Mouse (Mus musculus) gastrocnemius, postnatal 14 days (tissue): Measurements from ENCODE around the gene Gm15013. TPM values are rescaled to one million over a fixed set of nuclear protein-coding genes. Genes with fewer than 3 reads are reported as not detected.
"Not testable (repeated sequence)": the region's sequence is repeated elsewhere in the genome, so short reads cannot be mapped to it uniquely, and the experiment has no call there.

Experiments
- DNase-seq: peaks from one replicate; pipeline ENCODE4 v3.0.0; 2021; ENCODE audit warnings: mixed read lengths
- intact Hi-C: fragments of 180-260 bp; cut with DNase I; formaldehyde crosslinking; loops from one replicate; pipeline ENCODE4 v1.15.1; 2025; ENCODE audit warnings: low total_unique reads
- long read RNA-seq, 2 experiments: library from polyadenylated mRNA; stranded (forward); transcript quantifications; one replicate each; pipeline ENCODE4 v2.0.0; 2021
- total RNA-seq, 2 experiments: library from RNA; stranded (reverse); gene quantifications; 2 replicates each; pipeline ENCODE4 v1.2.3; 2021

Gm15013 gene
- total RNA-seq, result not detected
- long read RNA-seq, experiment 1, result 0 reads
- long read RNA-seq, experiment 2, result 0 reads

DNA sequence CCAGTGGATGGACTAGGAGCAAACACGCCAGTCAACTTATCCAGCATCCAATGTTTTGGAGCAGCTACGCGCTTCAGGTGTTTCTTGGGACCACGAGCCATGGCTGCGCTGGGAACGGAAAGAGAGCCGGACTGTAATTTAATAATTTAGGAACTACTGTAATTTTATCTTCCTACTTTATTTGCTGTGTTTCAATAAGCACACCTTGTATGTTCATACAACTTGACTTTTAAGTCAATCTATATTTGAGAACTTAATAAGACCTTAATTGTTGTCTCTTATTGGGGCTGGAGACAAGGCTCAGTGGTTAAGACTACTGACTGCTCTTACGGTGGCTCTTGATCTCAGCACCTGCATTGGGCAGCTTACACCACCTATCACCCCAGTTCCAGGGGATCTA lies at the start of gene Gm15013:
Gene Gm15013, minus strand, starts transcription at position 101 of the 400 bp plus-strand sequence.
- DNase-seq, result no peak
- intact Hi-C loops, result no loop called here

DNA sequence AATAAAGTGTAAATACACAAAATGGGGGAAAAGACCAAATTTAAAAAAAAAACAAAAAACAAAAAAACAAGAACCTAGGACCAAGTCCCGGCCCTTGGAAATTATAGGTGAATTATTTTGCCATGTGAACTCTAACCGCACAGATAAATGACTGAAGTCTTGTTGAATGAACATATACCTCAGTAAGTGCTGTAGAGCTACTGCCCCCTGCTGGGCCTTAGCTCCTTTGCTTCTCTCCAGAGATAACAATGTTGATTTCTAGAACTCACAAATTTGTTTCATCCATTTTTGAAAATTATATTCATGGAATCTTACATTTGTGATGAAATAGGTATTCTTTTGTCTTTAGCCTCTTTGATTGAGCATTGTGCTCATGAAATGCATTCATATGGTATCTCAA lies 48.3 kb upstream of the Gm15013 start:
- intact Hi-C loops, result no loop called here
- DNase-seq, result no peak

DNA sequence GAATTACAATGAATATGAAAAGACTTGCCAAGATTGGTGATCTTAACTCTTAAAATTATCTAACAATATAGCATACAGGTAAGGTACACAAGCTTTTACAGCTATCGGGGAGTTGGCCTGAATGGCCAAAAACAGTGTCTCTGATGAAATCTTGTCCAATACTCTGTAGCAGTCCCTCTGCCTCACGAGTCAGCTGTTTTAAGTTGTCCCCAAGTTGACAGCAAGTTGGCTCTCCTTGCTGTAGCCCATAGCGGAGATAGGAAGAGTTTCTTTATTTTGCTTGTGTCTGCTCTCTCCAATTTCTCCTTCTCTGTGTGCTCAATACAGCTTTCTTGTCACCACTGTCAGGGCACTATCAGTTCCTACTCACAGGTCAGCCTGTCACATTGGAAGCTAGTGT lies 44.4 kb upstream of the Gm15013 start:
- DNase-seq, intact Hi-C loops: not testable (repeated sequence)

DNA sequence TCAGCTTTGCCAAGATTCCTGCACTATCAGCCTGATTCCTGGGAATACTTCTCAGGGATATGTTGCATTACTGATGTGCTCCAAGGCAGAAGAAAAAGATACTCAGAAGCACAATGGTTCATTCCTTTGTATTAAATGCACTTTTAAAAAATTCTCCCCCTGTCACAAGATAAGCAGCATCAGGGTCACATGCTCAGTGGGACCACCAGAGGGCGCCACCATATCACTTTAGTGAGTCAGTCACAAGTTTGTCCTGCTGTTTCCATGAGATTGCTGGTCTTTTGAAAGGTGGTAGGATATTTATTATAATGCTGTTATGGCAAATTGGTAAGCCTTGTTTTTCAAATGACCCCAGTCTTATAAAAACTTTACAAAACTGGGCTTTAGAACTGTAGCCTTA lies 37.6 kb upstream of the Gm15013 start:
- peak; percentile 49 for DNase-seq
- intact Hi-C loops, result no loop called here

DNA sequence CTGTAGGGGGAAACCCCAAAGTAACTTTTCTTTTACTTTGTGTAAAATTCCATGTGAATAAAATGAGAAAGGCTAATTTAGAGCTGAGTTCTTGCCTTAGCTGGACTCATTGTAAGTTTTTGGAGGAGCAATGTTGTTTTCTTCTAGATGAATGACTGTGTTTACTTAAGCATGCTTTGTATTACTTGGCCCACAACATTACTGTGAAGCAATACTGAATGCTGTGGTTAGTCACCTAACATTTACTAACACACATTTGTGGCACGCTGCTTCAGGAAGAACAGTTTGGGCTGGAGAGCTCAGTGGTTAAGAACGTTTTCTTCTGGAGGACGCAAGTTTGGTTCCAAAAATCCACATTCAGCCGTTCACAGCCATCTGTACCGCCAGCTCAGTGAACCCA lies 22.8 kb upstream of the Gm15013 start:
- intact Hi-C loops, result no loop called here
- DNase-seq, result no peak

DNA sequence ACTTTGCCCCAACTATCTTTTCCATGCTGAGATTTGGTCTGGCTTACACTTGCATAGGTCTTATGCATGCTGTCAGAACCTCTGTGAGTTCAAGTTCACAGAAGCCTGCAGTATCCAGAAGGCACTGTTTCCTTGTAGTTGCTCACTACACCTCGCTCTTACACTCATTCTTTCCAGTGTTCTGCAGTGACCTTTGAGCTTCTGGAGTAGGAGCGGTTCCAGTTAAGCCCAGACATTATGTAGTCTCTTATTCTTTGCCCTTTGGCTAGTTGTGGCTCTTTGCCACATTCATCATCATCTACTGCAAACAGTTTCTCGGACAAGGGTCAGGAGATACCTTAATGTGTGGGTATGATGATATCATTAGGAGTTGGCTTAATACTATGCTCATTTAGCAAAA lies 16.3 kb upstream of the Gm15013 start:
- intact Hi-C loops, result no loop called here
- DNase-seq, result no peak

DNA sequence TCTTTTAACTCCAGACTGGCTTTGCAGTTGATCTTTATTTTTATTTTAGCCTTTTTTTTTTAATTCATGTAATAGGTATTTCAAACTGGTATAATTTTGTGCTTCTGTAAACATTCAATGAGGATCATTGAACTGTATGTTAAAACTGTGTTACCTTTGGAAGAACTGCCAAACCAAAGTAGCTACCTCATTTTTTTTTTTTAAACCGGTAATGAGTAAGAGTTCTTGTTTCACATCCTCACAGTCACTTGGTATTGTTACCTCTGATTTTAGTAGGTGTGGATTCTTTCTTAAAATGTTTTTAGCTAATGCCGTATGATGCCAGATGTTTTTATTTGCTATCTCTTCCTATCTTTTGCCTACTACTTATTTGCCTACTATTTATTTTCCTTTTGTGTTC lies 8.1 kb upstream of the Gm15013 start:
- no peak for DNase-seq
- intact Hi-C loops, result no loop called here

DNA sequence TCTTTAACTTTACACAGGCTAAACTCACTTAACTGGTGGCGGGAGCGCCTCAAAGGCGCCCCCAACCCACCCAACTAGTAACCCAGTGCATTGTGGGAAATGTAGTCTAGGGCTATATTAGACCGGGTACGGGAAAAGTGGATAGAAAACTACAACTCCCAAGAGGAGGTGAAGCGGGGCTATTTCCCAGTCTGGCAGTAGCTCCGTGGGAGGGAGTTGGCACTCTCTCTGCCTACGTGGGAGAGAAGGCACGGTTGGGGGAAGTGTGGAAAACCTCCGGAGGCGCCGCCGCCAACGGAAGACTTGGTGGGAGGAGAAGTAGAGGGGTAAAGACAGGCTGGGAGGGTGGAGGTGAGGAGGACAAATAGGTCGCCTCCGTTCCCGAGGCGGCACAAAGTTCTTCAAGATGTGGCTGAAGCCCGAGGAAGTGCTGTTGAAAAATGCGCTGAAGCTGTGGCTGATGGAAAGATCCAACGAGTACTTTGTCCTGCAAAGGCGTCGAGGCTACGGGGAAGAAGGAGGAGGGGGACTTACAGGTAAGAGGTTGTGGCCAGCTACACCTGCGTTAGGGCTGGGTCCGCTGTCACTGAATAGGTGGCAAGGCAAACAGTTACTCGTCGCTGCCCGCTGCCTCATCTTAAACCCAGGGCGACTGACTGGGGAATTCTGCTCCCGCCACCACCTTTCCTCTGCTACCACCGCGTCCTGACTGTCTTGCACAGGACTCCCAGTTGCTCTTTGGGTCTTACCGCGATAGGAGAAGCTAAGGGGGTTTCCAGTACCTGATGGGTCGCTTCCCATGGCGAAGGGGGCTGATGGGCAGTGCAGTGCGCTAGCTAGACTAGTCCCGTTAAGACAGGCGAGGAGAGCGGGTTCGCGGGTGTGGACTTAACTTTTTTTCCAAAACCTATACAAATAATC lies 29.2 kb downstream of the Gm15013 start, which contains the start of gene Tbc1d8b:
Gene Tbc1d8b, plus strand, starts transcription at position 222 of the 921 bp plus-strand sequence.
- peak; percentile 79 for DNase-seq
- intact Hi-C loops, result no loop called here

DNA sequence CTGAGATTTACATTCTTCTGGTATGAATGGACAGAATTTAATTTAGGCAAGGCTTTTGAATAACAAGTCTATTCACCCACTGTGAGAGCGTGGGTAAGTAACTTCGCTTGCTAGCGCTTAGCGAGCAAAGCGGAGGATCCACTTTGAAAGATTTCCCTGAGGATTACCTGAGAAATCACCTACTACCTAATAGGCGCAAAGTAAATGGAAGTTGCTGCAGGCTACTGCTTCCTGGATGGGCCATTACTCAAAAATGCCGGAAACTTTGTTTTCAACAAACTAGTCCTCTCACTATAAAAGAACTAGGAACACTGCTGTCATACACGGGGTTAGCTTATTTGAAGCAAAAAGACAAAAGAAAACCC lies 29.9 kb downstream of the Gm15013 start:
- no peak for DNase-seq

DNA sequence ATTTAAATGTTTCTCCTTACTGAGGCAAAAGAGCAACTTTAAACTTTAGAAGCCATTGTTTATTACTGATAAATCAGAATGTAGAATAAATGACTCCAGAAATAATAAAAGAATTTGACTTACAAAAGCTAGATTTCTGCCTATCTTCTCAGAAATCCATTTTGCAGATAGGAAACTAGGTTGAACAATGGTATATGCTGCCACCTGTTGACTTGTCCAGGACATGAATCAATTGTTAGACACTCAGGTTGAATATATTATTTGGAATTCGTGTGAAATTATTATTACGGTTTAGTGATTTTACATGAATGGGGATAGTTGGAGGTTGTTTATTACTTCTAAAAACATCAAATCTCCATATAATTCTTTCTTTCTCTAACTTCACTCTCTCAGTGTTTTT lies 48.5 kb downstream of the Gm15013 start:
- DNase-seq, result no peak
- intact Hi-C loops, result no loop called here

More for the DNA sequence above, 29.9 kb downstream of the Gm15013 start:
- intact Hi-C loops, result no loop called here

Other genes with a start within 250 kb of the Gm15013 start
- under 1 TPM; 0.07 to 0.16 TPM for gene D330045A20Rik, start 234.1 kb downstream of the Gm15013 start, total RNA-seq
- gene Rnf128, start 151.2 kb downstream of the Gm15013 start, total RNA-seq, result 10 to 100 TPM; 13.5 to 14.3 TPM
- 1 to 10 TPM; 3.7 to 4.4 TPM for gene Tbc1d8b, start 29.5 kb downstream of the Gm15013 start, total RNA-seq
- under 1 TPM; 0.40 to 0.62 TPM for gene Ripply1, start 67.9 kb upstream of the Gm15013 start, total RNA-seq
- gene Cldn2, start 86.3 kb upstream of the Gm15013 start, total RNA-seq, result under 1 TPM; 0.16 to 0.18 TPM
- gene Morc4, start 157.2 kb upstream of the Gm15013 start, total RNA-seq, result 1 to 10 TPM; 7.7 to 9.5 TPM